ENCODE assay signal across 21 mouse cellular contexts in genomic region chr12:16269706-16270105, GRCm38 (mm10).
A peak's percentile ranks its signal among the peaks of the same experiment; 100 is the strongest.
DNase-seq lines count a peak whose midpoint lies in the region; TF ChIP-seq lines count a peak whose summit lies in the region.
"Had no signal": no experiment of that assay in that cellular context is flagged by ENCODE, and none has a peak within 500 bp of the region (broad histone marks: within the 10 kb centered on the region; RNA-seq: fewer than 3 reads in every experiment).

No protein-coding gene starts in this region.

- no peak for DNase-seq in gastrocnemius, adult 2 months
- DNase-seq in gastrocnemius, postnatal 10 days = no peak
- DNase-seq in MN1 (ENCODE audit: low spot score) (peak; percentile 60), NIH3T3 (ENCODE audit: low read depth) (peak; percentile 24)
- DNase-seq in mesoderm, embryonic 11.5 days (ENCODE audit: low read depth, low spot score) = peak; percentile 12
- DNase-seq in left cerebral cortex, adult 11 months (ENCODE audit: low spot score) = no peak
- DNase-seq in lung, postnatal 4 days = no peak
- DNase-seq: adrenal gland, adult 8-10 months; adrenal gland, postnatal 14 days; adrenal gland, postnatal 36 days; B cell, adult 2 months; cerebellum, adult 11-12 months; cerebellum, adult 2 months; cerebellum, adult 9-10 months; cerebellum, postnatal 10 days; cerebellum, postnatal 25 days; forebrain, postnatal 0 days had no signal

- TF ChIP-seq CTCF in gastrocnemius, adult 2 months (IDR thresholded peaks at IDR 0.05) = no peak

- peak overlapping the region; percentile 85 for H3K27ac ChIP-seq in gastrocnemius, adult 2 months
- H3K27ac ChIP-seq: embryonic facial prominence, embryonic 10.5 days; embryonic facial prominence, embryonic 12.5 days; forebrain, embryonic 13.5 days; forebrain, embryonic 15.5 days had no signal

- H3K4me3 ChIP-seq in gastrocnemius, adult 2 months = no peak overlapping the region
- H3K4me3 ChIP-seq: embryonic facial prominence, embryonic 10.5 days; embryonic facial prominence, embryonic 12.5 days; forebrain, embryonic 13.5 days; forebrain, embryonic 15.5 days had no signal

- intact Hi-C loops in gastrocnemius, adult 2 months (cut with DNase I) = loop anchor here (5.0 kb wide), 2 partner anchors 112 to 452 kb away; partner anchors contain the start of gene Trib2

Comparison
In these comparisons a context has a peak if more than half of its experiments do, and no peak if none do; other contexts are left out.
1. DNase-seq: peak in MN1 (single experiment), NIH3T3 (single experiment) and mesoderm, embryonic 11.5 days (single experiment); none in gastrocnemius, adult 2 months (single experiment), gastrocnemius, postnatal 10 days (single experiment), left cerebral cortex, adult 11 months (single experiment) and lung, postnatal 4 days (0 of 2).